Mouse (Mus musculus): ENCODE data around the gene Agmo.

Agmo gene

DNA sequence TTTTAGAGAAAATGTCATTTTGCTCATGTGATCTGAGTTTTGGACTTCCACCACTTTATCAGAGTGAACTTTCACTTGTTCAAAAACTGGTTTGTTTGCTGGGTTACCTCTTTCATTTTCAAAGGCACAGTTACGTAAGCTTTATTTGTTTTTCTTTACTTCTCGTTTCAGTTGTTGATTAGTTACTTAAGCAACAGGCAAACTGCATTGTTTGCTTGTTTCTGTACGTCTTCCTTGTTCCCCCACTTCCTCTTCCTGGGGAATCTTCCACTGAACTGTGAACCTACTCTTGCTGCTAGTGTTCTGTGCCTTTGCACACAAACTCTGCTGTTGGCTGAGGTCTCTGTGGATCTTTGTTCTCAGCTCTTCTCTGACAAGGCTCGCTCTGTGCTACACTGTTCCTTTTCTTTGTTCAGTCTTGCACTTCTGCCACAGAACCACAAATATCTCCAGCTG, at the start of gene Agmo:
Gene Agmo (plus strand): TSS at position 76 of the 456 bp plus-strand sequence.
- DNase-seq (ENCODE audit: inconsistent age in 2 of 2, low spot score in 1 of 2) = peak in 1 of 2 experiments; percentile 44

DNA sequence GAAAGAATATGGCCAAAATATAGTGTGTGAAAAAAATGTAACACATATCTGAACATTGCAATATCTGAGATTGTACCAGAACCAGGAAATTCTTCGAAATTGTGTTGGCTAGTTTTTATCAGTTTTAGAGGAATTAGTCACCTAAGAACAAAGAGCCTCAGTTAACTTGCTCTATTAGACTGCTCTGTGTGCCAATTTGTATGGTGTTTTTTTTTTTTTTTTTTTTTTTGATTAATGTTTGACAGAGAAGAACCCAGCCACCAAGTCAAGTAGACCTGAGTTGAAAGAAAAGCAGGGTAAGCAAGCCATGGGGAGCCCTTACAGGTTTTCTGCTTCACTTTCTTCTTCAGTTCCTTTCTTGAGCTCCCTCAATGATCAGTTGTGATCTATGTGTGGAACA, 10.3 kb upstream of the Agmo start:
- no peak for DNase-seq (ENCODE audit: inconsistent age in 2 of 2, low spot score in 1 of 2)

DNA sequence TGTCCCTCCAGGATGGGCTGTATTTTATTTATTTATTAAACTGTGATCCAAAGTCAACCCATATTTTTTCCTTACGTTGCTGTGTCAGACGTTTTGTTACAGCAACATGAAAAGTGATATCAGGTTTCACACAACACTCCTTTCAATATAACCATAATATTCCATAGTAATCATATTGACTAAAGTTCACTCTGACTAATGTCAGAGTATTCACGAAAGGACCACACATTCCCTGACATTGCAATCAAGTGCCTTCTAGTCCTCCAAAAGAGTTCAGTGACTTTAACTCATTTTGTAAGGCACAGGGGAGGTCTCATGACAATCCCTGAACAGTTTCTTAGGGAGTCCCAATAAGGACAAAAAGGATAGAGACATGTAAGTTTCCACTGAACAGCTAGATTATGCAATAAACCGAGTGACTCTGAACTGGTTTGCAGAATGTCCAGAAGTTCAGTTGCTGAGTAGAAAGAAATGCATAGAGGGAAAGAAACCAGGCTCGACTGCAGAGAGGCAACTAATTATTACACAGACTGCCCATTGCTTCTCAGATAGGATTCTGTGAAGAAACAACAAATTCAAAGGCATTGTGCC, 371 bp upstream of the Agmo start:
- DNase-seq (ENCODE audit: inconsistent age in 2 of 2, low spot score in 1 of 2) = peak in 1 of 2 experiments; percentile 35

DNA sequence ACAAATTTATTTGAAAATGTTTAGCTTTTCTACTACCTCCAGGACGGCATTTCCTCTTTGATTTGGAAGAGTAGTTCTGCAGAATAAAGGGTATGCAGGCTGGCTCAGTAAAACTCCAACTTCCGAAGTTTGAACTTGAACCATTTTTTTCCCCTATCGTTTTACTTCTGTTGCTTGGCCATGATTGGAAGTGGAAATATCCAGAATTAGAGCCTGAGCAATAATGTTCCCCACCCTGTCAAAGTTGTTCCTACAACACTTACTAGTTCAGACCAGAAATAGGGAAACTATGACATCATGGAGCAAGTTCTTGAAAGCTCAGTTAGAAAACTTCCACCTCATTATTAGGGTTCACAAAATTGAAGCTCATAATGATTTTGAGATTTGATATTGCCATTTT, 1.0 kb downstream of the Agmo start:
- no peak for DNase-seq (ENCODE audit: inconsistent age in 2 of 2, low spot score in 1 of 2)

DNA sequence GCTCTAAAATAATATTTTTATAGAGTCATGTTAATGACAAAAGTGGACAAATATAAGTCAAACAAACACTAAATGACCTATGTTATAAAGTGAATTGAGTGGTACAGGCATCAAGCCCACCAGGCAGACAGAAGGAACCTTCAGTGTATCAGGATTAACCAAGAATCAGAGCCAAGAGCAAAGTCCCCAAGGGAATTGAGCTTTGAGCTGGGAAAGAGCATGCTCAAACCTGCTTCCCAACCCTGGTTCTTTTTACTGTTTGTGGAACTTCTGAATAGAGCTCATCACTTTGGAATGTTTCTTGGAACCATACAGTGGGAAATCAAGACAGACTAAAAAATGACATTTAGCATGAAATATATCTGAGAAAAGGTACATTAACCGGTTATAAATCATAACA, 3.4 kb downstream of the Agmo start:
- no peak for DNase-seq (ENCODE audit: inconsistent age in 2 of 2, low spot score in 1 of 2)

DNA sequence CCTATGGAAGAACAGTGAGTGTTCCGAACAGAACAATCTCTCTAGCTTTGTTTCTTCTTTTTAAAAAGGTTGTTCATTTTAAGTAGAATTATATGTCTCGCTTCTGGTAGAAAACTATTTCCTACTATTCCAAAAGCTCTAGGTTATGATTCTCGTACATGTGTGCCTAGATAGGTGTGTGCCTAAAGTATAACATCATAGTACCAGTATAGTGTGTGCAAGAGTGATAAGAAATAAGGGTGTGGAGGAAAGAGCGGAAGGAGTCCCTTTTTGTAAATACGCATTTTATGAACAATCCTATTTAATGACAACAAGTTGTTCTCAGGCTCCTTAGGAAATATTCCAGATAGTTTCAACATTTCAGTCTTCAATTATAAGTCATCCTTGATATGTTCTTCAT, 10.2 kb downstream of the Agmo start:
- no peak for DNase-seq (ENCODE audit: inconsistent age in 2 of 2, low spot score in 1 of 2)

DNA sequence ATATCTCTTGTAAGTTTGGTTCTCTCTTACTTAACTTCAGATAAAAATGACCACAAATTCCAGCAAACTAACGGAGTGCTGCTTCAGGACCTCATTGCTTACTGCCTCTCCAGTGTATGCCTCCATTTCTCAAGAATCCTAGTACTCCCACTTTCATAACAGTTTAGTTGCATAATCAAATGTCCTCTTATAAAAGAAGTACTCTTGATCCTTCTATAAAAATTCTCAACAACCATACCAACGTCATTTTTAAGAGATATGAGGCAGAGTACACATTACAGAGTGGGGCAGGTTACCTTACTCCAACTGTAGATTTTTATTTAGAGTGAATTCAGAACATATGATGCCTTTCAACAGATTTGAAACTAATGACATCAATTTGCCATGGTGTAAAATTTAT, 15.7 kb downstream of the Agmo start:
- DNase-seq (ENCODE audit: inconsistent age in 2 of 2, low spot score in 1 of 2) = no peak

DNA sequence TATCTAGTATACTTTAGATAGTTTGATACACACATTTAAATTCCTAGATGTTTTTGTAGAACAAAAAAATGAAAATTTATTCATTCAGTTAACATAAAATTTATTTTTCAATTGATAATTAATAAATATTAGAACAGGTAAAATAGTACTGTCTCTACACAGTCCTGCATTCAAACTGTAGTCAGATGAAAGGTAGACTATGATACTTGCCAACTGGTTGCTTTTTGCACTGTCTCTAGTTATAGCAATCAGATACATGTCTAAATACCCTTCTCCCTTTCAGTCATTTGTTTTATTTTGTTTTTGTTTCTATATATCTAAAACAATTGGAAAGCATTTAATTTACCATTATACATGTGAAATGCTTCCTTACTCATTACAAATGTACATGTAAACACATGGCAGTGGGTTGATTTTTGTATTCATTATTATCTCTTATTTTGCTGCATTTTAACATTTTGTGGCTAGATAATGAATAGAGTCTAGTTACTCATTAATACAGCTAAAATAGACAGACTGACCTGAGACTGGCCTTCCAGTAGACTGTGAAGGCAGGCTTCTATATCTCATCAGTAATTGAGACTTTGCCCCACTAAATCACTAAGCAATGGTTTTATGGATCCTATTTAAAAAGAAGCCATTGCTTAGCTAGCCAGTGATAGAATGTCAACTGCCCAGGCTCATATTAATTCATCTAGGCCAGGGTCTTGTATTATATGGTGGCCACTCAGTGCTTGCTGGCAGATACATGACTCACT, 18.5 kb downstream of the Agmo start:
- peak in 1 of 2 experiments; percentile 31 for DNase-seq (ENCODE audit: inconsistent age in 2 of 2, low spot score in 1 of 2)

DNA sequence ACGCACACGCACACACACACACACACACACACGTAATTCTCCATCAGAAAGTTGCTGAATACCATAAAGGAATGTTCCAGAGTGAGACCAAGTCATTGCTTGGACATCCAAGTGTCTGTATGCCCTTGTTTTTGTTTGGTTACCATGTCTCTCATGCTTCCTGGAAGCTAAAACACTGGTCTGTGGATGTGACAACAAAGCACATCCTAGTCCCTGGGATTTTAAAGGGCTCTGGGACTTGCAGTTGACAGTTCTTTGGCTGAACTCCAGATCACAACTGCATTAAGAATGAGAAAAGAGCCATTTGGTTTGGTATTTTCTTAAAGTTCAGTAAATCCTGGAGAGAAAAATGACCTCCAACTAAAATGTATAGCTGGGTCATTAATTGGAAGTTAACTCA, 22.2 kb downstream of the Agmo start:
- no peak for DNase-seq (ENCODE audit: inconsistent age in 2 of 2, low spot score in 1 of 2)

DNA sequence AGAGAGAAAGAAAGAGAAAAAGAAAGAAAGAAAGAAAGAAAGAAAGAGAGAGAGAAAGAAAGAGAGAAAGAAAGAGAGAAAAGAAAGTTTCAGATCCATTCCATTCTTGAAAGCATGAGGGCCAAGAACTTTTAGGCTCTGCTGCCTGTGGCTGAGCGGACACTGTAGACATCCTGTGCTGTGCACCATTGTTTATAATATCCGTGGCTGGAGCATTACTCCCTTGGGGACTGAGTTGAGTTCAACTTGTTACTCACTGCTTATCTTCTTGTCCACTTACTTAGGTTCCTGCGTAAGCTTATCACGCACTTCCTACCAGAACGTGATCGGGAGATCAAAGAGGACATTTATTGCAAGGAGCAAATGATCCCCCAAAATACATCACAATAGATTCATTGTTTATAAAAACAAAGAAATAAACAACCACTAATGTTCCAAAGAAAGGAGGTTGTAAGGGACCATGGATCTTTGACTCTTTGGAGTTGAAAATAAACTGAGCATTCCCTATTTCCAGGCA, 27.3 kb downstream of the Agmo start:
- DNase-seq (ENCODE audit: inconsistent age in 2 of 2, low spot score in 1 of 2) = no peak

DNA sequence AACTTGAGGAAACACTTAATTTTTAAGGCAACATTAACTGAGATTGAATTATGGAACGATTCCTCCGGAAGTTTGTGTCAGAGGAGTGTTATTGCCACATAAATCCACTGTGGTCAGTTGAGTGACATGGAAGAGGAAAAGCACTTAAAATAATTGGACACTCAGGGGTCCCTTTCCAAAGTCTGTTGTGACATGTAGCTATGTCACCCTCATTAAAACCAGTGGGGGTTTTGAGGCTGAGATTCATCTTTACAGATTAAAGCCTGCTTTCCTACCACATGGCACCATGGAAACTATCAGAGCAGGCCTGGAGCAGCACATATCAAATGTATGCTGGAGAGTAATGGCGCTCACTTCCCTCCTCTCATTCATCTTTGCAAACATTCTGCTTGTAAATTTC, 31.2 kb downstream of the Agmo start:
- no peak for DNase-seq (ENCODE audit: inconsistent age in 2 of 2, low spot score in 1 of 2)

DNA sequence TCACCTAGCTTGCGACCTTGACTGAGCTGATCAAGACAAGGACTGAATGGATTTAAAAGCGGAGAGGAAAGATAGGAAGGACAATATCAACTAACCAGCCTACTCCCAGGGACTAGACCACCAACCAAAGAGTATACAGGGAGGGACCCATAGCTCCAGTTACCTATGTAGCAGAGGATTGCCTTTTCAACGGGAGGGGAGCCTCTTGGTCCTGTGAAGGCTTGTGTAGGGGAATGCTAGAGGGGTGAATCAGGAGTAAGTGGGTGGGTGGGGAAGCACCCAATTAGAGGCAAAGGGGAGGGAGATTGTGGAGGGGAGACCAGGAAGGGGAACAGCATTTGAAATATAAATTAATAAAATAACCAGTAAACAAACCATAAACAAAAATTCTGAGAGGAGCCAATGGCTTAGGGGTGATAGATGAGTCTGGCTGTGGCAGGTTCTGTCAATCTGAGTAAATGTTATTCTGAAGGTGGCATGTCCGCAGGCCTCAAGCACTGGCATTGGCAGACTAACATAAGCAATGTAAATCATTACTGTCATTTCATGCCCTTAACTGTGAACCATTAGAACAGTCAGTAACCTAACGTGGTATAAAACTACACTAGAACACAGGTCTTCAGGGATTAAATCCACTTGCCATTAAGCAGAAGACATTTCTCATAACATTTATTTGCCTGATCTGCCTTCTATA, 32.7 kb downstream of the Agmo start:
- no peak for DNase-seq (ENCODE audit: inconsistent age in 2 of 2, low spot score in 1 of 2)

DNA sequence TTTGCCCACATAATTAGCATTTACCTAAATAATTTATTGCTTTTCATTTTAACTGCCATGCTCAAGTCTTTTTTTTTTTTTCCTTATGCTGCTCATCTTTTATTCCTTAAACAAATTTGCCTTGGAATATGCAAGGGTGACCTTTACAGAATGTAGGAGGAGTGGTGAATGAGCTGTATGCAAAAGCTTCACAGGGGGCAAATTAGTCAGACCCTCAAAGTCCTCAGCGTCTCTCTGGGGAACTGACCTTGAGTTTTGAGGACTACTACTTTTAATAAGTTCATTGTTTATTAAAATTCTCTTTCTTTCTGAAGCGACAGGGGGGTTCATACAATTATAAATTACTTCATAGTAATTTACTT, 33.2 kb downstream of the Agmo start:
- DNase-seq (ENCODE audit: inconsistent age in 2 of 2, low spot score in 1 of 2) = no peak

DNA sequence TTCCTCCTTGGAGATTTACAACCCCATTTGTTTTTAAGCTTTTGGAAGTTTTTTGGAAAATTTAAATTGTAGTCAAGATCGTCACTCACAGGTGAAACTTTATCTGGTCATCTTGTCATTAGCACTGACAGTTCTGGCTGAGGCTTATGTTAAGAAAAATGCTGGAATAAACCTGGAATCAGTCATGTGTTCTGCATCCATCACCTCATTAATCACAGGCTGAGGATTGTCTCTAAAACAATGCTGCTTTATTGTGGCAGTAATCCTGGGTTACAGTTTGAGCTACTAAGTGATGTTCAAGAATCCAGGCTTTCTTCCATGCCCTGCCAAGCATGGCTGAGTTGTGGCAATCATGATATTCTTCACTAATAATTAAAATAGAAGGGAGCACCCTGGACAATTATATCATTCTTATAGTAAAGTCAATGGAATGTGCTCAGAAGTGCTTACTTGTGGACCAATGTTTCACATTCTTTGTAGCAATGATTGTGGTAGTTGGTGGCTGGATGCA, 65.6 kb downstream of the Agmo start:
- DNase-seq (ENCODE audit: inconsistent age in 2 of 2, low spot score in 1 of 2) = no peak

DNA sequence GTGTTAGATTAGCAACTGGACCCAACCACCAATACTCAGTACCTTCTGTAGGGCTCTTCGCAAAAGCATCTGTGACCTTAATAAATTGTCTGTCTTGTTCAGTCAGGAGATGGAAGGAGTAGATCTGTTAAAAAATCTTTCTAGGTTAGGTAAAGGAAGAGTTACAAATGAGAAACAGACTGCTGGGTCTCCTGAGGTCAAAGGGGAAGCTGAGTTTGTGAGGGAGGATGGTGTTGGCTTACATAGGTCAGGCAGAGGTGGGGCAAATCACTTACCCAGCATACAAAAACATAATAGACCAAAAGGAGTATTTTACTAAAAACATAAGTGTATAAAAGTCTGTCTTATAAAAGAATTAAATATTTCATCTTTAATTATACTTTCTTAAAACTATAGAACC, 69.3 kb downstream of the Agmo start:
- no peak for DNase-seq (ENCODE audit: inconsistent age in 2 of 2, low spot score in 1 of 2)

DNA sequence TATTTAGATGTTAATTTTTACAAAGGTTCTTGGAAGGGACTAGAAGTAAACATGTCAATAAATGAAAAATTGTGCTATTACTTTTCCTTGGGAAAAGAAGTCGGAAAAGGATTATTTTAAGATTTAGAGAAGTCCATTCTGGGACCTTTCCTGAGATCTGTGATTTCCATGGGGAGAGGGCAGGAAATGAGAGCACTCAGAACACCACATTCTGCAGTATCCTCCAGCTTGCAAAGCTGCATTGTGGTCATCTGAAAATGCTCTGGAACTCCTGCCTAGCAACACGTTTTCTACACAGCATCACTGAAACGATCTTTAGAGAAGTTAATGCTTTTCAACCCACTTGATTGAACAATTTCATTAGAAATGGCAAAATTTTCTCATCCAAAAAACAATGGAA, 81.4 kb downstream of the Agmo start:
- no peak for DNase-seq (ENCODE audit: inconsistent age in 2 of 2, low spot score in 1 of 2)

DNA sequence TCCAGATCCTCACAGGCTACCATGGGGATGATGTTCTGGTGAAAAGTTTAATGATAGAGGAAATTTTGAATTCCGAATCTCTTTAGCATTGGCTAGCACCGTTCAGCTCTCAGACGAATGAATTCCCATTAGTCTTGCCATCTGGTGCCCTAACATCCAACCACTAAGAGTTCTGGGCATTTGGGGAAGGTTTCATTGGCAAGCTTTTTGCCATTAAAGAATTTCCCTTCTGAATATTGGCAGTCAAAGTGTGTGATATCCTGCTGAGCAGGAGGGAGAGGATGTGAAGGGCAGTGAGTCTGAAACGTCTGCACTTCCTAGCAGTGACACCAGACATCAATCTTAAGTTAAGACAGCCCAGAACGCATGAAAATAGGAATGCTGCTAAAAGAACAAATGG, 93.5 kb downstream of the Agmo start:
- DNase-seq (ENCODE audit: inconsistent age in 2 of 2, low spot score in 1 of 2) = no peak

DNA sequence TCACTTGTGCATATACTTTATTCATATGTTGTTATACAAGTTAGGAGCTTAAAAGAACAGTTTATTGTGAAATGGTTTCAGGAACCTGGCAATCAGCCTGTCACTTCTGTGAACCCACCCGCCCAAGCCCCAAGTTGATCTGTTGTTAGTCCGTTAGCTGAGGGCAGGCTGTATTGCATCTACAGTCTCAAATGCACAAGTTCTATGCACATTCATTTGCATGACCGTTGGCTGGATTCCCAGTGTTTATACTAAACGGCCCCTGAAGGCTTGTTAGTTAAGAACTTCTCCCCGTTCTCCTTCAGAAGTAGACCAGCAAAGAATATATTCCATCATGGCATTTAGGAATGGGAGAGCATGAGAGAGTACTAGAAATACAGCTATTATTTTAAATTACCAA, 102.8 kb downstream of the Agmo start:
- DNase-seq (ENCODE audit: inconsistent age in 2 of 2, low spot score in 1 of 2) = no peak

DNA sequence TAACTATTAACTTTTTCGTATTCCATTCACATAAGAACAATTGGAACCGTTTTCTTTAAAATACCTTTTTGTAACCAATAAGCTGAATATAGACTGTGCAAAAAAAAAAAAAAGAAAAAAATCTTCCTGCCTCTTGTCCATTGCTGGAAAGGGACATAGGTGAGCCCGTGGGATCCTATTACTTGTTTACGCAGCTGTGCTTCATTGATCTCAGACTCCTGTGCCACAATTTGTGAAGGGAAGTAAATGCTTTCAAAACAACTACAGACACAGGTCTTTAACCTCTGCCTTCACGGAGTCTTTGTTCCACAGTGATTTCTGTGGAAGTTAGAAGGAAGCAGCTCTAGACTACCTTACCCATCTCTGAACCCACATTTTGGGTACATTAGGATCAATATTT, 104.3 kb downstream of the Agmo start:
- no peak for DNase-seq (ENCODE audit: inconsistent age in 2 of 2, low spot score in 1 of 2)

DNA sequence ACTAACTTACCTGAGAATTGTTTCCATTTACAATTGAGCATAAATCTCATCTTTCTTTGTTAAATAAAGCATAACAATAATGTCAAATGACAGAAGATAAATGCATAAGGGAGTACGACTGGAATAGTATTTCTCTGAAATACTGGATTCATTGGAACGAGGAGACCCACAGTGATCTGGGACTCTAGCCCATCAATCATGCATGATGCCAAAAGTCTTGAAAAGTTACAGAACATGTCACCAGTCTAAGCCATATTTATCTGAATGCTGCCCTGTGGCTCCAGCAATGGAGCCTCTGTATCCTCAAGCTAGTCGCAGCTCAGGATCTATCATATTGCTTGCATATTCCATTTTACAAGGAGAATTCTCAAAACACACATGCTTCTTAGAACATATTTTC, 150.9 kb downstream of the Agmo start:
- no peak for DNase-seq (ENCODE audit: inconsistent age in 2 of 2, low spot score in 1 of 2)

DNA sequence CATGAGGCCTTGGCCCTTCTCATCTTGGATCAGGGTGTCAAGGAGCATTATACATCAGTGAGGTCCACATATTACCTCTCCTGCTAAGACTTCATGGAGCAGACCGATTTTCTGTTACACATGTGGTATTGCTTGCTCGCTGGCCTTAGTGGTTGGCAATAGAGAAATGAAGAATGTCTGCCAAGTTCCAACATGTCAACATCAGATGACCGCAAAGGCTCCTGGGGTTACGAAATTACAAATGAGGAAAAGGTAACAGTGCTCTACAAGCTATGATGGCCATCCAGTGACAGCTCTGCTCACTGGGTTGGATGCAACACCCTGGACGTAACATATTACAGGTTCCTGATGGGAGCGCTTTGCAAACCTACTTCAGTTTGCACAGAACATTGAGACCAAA, 161.1 kb downstream of the Agmo start:
- DNase-seq (ENCODE audit: inconsistent age in 2 of 2, low spot score in 1 of 2) = peak in 1 of 2 experiments; percentile 24

DNA sequence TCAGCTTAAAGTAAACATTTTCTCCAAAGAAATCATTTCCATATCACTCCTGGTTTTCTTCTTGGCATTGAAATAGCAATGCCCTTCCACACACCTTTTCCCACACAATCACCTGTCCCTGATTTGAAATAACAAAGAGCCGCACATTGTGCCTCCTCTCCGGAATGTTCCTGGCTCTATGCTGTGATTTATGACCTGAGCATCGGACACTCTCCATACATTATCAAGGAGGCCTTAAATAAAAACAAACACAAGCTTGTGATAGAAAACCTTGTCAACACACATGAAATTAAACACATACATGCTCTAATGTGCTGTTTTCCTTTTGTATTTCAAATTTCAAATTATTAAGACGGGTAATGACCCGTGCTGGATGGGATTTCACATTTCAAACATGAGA, 184.9 kb downstream of the Agmo start:
- no peak for DNase-seq (ENCODE audit: inconsistent age in 2 of 2, low spot score in 1 of 2)
